Mouse (Mus musculus): ENCODE measurements around the gene Cep57.
"Not testable (repeated sequence)": the region's sequence is repeated elsewhere in the genome, so short reads cannot be mapped to it uniquely, and the experiment has no call there.

Cep57 gene

GRCm38 (mm10) chr9:13804480-13804879 lies 22.4 kb downstream of the Cep57 start:
- DNase-seq (ENCODE audit: extremely low read depth, insufficient read length, low spot score): no peak

DNA sequence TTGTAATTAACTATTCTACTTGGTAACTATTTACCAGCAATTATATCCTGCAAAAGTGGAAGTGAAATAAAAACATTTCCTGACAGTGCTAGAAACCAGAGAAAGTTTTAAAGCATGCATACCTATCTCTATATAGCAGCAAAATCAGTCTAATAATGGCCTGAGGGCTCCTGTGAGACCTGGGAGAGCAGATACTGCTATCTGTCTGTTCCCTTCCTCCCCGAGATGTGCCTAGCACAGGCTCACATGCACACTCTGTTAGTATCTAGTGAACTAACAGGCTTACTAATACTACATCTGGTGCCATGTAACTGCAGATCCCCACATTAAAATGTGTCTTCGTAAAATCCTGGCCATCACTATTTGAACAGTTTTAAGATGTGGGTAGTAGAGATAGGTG lies 32.2 kb downstream of the Cep57 start:
- DNase-seq (ENCODE audit: extremely low read depth, insufficient read length, low spot score): no peak

DNA sequence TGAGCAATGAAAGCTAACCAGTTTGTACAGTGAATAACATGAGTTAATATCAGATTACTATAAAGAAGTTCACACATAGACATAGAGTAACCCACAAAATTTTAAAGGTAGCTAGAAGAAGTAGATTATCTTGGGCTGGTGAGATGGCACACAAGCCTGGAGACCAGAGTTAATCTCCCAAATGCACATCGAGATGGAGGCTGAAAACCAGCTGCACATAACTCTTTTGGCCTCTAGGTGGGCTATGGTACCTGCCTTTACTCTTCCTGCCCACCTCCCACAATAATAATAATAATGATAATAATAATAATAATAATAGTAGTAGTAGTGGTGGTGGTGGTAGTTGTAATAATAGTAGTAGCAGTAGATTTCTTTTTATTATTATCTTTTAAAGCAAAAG lies 32.6 kb downstream of the Cep57 start:
- DNase-seq (ENCODE audit: extremely low read depth, insufficient read length, low spot score): no peak

DNA sequence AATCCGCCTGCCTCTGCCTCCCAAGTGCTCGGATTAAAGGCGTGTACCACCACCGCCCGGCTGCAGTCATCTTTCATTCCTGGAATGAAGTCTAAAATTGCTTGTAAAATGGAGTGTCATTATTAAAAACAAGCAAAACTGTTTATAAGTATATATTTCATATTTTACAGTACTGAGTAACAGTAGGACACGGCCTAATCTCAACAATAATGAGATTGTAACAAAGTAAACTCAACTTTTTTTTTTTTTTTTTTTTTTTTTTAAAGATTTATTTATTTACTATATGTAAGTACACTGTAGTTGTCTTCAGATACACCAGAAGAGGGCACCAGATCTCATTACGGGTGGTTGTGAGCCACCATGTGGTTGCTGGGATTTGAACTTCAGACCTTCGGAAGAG lies 36.0 kb downstream of the Cep57 start:
- DNase-seq (ENCODE audit: extremely low read depth, insufficient read length, low spot score): not testable (repeated sequence)

DNA sequence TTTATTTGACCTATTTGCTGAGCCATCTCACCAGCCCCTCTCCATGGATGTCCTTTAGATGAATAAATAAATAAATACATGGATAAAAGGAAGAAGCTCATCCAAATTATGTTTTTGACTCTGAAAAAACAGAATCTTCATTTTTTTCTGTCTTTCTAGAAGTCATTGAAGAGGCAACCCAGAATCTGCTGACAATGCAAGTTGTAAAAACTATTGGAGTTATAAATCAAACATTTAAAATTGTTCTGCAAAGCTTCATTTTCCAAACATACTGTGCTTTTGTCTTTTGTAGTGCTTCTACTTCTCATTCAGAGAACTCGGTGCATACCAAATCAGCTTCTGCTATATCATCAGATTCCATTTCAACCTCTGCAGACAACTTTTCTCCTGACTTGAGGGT lies 44.9 kb downstream of the Cep57 start:
- no peak for DNase-seq (ENCODE audit: extremely low read depth, insufficient read length, low spot score)

DNA sequence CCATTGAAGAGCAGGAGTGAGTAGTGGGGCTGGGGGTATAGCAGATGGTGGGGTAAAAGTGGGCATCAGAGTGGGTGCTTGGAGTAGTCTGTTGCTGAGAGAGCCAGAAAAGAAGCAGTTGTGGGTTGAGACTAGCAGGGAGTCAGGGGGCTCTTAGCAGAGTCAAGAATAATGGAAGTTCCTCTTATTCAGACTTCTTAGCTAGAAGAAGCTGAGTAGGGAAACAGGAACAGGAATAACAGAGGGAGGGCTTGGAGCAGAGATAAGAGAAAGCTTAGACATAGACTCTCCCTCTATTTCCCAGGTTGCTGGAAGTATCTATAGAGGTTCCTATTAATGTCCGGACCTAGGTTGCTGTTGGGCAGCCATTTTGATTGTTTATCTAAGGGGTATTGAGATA lies 52.2 kb downstream of the Cep57 start:
- no peak for DNase-seq (ENCODE audit: extremely low read depth, insufficient read length, low spot score)

DNA sequence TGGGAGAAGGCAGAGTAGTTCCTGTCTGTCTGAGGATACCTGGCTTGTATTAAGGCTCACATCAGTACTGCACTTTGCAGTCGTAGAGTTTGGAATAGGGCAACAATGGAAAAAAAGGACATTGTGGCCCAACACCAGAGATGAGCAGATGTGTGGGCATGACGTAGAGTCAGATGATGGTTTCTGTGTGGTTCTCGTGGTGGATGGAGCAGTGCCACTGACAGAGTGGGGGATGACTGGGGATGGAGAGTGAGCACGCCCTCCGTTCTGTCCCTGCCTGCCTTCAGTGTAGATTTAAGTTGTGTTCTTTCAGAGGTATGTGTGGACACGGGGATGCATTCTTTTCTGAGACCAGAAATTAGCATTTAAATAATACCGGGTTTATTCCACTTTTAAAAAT lies 60.3 kb downstream of the Cep57 start:
- no peak for DNase-seq (ENCODE audit: extremely low read depth, insufficient read length, low spot score)

DNA sequence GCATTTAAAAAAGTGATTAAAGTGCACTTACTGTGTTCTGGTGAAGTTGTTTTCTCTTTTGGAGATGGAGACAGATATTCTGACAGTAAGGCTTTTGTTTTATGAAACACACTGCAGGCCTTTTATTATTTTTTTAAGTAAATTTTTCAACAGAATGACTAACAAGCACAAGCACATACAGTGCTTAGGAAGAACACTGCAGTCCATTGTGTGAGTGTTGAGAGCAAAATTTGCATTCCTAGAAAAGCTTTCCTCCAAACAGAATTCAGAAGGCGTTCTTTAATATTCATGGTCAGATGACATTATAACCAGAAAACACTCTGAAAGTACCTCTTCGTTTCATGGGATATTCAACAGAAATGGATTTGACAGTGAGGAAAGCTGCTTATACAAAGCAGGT lies 61.3 kb downstream of the Cep57 start:
- DNase-seq (ENCODE audit: extremely low read depth, insufficient read length, low spot score): no peak

DNA sequence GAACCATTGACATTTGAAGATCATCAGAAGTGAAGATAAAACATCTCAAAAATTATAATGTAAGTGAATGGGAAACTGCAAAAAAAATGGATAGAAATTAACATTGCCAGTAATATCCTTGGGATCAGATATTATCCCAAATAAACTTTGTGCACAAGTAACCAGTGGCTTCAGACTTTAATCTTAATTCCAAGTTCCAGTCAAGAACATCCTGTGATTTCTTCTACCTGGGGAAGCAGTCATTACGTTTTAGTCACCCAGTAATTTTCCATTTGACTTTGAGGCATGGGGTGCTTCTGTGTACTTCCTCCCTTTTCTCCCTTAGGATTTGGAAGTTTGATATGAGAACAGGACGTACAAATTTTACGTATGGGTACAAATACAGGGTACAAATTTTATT lies 66.5 kb downstream of the Cep57 start:
- DNase-seq (ENCODE audit: extremely low read depth, insufficient read length, low spot score): no peak

Measured in 3134 (cell line).